Mouse (Mus musculus) mesoderm, embryonic 11.5 days (tissue): ENCODE data around the gene Gm27179.
"Not testable (repeated sequence)": the region's sequence is repeated elsewhere in the genome, so short reads cannot be mapped to it uniquely, and the experiment has no call there.

Experiments used
- DNase-seq: peaks from one replicate; pipeline ENCODE4 v3.0.0-alpha.2; 2012; ENCODE audit warnings: low read depth, low spot score

The Gm27179 gene

GRCm38 (mm10) chr14:69512449-69512848, at the start of gene Gm27179:
Gene Gm27179 (minus strand): TSS chr14:69512549.
- not testable (repeated sequence) for DNase-seq

- not testable (repeated sequence) for DNase-seq
These were observed 45.2 kb upstream of the Gm27179 start for GRCm38 (mm10) chr14:69557550-69557949.

GRCm38 (mm10) chr14:69556820-69557219, 44.5 kb upstream of the Gm27179 start:
- DNase-seq = not testable (repeated sequence)

GRCm38 (mm10) chr14:69555110-69555831, 42.9 kb upstream of the Gm27179 start, which contains the start of gene Entpd4b:
Gene Entpd4b (plus strand): TSS chr14:69555424.
- not testable (repeated sequence) for DNase-seq

GRCm38 (mm10) chr14:69547310-69547709, 35.0 kb upstream of the Gm27179 start:
- not testable (repeated sequence) for DNase-seq

- DNase-seq = not testable (repeated sequence)
These were observed 32.7 kb upstream of the Gm27179 start for GRCm38 (mm10) chr14:69545052-69545451.

GRCm38 (mm10) chr14:69544033-69544432, 31.7 kb upstream of the Gm27179 start:
- not testable (repeated sequence) for DNase-seq

GRCm38 (mm10) chr14:69542695-69543094, 30.3 kb upstream of the Gm27179 start:
- DNase-seq = not testable (repeated sequence)

- DNase-seq = not testable (repeated sequence)
These were observed 27.8 kb upstream of the Gm27179 start for GRCm38 (mm10) chr14:69540113-69540512.

- DNase-seq = not testable (repeated sequence)
These were observed 24.2 kb upstream of the Gm27179 start for GRCm38 (mm10) chr14:69536539-69536938.

GRCm38 (mm10) chr14:69526202-69526601, 13.9 kb upstream of the Gm27179 start:
- DNase-seq = not testable (repeated sequence)

- DNase-seq = not testable (repeated sequence)
These were observed 10.7 kb upstream of the Gm27179 start for GRCm38 (mm10) chr14:69523001-69523400.

GRCm38 (mm10) chr14:69520810-69521209, 8.5 kb upstream of the Gm27179 start:
- not testable (repeated sequence) for DNase-seq

- DNase-seq = not testable (repeated sequence)
These were observed 5.3 kb downstream of the Gm27179 start for GRCm38 (mm10) chr14:69507000-69507399.

GRCm38 (mm10) chr14:69503174-69503573, 9.2 kb downstream of the Gm27179 start, which contains the start of gene Gm16867:
Gene Gm16867 (minus strand): TSS chr14:69503362.
- not testable (repeated sequence) for DNase-seq

- not testable (repeated sequence) for DNase-seq
These were observed 9.8 kb downstream of the Gm27179 start for GRCm38 (mm10) chr14:69502440-69503150.

GRCm38 (mm10) chr14:69496259-69496658, 16.1 kb downstream of the Gm27179 start:
- DNase-seq = not testable (repeated sequence)

GRCm38 (mm10) chr14:69494946-69495345, 17.4 kb downstream of the Gm27179 start:
- not testable (repeated sequence) for DNase-seq

- DNase-seq = not testable (repeated sequence)
These were observed 17.8 kb downstream of the Gm27179 start for GRCm38 (mm10) chr14:69494522-69494921.

- not testable (repeated sequence) for DNase-seq
These were observed 24.3 kb downstream of the Gm27179 start for GRCm38 (mm10) chr14:69488001-69488400.

- DNase-seq = not testable (repeated sequence)
These were observed 26.7 kb downstream of the Gm27179 start for GRCm38 (mm10) chr14:69485466-69486135.
